Mouse (Mus musculus) lung, adult 2 months (tissue): Measurements from ENCODE around the gene Ddn. TPM values are rescaled to one million over a fixed set of nuclear protein-coding genes. Genes with fewer than 3 reads are reported as not detected.
"Not testable (repeated sequence)": the region's sequence is repeated elsewhere in the genome, so short reads cannot be mapped to it uniquely, and the experiment has no call there.

Experiments
- DNase-seq: peaks from one replicate; pipeline ENCODE4 v3.0.0; 2022
- H3K4me1 ChIP-seq: fragments of 200-500 bp; 2 replicates; pipeline ENCODE4 v1.6.1; 2011; ENCODE audit warnings: low read length; ENCODE audit not compliant: control insufficient read depth, insufficient read depth
- H3K4me3 ChIP-seq: fragments of 200-500 bp; replicated peaks from 2 replicates; pipeline ENCODE3; 2011; ENCODE audit warnings: low read depth, mild to moderate bottlenecking, control low read depth, low read length; ENCODE audit errors: extremely low read depth
- CTCF ChIP-seq: fragments of 200-500 bp; IDR thresholded peaks from 2 replicates; pipeline ENCODE4 v1.5.1; 2011; ENCODE audit warnings: mild to moderate bottlenecking, low read length, control low read depth; ENCODE audit not compliant: insufficient read depth
- POLR2A ChIP-seq: fragments of 200-500 bp; IDR thresholded peaks from 2 replicates; pipeline ENCODE4 v1.6.1; 2011; ENCODE audit warnings: low read depth, mild to moderate bottlenecking, control low read depth, low read length, borderline replicate concordance; ENCODE audit errors: extremely low read depth
- WGBS: fragments of 180-500 bp; shearing (Covaris S2); methylation state at CpG from one replicate; pipeline ENCODE4 v1.1.7; 2018; 5-methylcytosine and 5-hydroxymethylcytosine counted together
- polyA plus RNA-seq: library from polyadenylated mRNA; depleted of rRNA; stranded (reverse); fragments of >200 nt; gene quantifications from 2 replicates; pipeline ENCODE4 v1.2.3, GENCODE M21; 2012

The Ddn gene
- polyA plus RNA-seq, 1 experiment, result 0.21 TPM

DNA sequence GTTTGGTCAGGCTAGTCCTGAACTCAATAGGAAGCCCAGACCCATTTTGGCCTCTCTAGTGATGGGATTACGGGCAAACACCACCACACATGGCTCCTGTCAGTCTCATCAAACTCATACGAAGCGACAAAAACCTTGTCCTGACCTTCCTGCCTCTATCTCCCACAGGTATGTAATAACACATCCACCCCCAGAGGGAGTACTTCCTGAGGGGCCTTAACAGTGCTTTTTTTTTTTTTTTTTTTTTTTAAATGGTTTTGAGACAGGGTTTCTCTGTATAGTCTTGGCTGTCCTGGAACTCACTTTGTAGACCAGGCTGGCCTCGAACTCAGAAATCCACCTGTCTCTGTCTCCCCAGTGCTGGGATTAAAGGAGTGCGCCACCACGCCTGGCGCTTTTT, 8.9 kb upstream of the Ddn start:
- DNase-seq, result no peak
- H3K4me1 ChIP-seq, result no peaks in the 10 kb centered on the region
- H3K4me3 ChIP-seq, result no peak overlapping the region
- 93% methylated on average over 7 of the region's 7 CpGs for WGBS
- TF ChIP-seq POLR2A, result no peak
- TF ChIP-seq CTCF, result no peak

DNA sequence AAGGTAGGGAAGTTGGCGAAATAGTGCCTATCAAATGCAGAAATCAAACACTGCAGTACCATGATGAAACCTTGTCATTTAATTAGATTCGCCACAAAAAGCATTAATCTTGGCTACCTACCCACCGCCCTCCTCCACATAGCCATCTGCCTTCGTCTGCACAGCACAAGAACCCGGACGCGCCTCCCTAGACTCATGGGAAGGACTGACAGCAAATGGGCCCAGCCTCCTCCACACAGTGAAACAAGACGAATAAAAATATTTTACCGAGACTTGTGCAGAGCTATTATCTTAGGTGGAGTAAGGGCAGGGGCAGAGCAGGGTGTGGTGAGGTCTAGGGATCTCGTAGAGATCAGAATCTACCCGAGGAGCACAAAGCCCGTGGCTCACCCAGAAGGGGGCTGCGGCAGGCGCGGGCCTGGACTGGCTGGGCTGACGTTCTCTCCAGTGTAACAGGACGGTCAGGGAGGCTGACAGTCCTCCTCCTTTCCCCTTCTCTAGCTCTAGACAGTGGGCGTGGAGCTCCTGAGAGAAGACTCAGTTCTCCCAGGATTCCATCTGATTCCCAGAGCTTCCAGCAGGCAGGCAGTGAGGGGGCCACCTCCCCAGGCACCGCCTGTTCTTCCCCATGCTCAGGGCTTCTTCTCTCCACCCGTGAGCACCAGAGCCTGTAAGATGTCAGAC, 3.6 kb upstream of the Ddn start:
- H3K4me1 ChIP-seq, result no peaks in the 10 kb centered on the region
- 89% methylated on average over 20 of the region's 20 CpGs for WGBS
- no peak for DNase-seq

DNA sequence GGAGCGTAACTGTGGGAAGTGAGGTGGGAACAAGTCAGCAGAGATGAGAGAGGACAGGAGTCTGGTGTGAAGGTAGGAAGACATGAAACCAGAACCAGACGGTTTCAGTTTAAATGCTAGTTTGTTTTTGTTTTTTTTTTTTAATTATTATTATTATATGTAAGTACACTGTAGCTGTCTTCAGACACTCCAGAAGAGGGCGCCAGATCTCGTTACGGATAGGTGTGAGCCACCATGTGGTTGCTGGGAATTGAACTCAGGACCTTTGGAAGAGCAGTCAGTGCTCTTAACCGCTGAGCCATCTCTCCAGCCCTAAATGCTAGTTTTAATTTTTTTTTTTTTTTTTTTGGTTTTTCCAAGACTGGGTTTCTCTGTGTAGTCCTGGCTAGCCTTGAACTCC, 922 bp upstream of the Ddn start:
- WGBS, result 76% methylated on average over 6 of the region's 6 CpGs
- DNase-seq, H3K4me3 ChIP-seq, H3K4me1 ChIP-seq: not testable (repeated sequence)

More for the DNA sequence above, 3.6 kb upstream of the Ddn start:
- no peak overlapping the region for H3K4me3 ChIP-seq
- no peak for TF ChIP-seq CTCF
- TF ChIP-seq POLR2A, result no peak

DNA sequence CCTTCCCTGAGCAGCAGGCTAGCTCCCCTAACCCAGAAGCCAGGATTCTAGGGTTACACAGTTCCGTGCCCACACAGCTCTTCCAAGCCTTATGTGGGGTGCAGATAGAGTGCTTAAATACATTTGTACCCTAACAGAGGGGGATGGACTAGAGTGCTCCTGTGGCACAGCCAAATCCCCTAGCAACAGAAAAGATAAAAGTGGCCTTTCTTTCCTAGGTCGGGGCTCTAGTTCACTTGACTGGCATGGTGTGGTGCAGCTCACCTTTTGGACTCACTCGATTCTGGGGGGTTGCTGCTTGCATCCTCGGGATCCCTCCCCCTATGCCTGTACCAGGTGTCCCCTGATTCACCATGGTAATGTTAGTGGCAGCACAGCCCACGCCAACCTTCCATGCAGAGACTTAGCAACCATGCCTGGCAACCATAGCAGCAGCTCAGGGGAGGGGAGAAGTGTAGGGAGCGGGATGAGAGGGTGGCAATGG, 597 bp downstream of the Ddn start:
- no peak for TF ChIP-seq CTCF
- TF ChIP-seq POLR2A, result no peak

DNA sequence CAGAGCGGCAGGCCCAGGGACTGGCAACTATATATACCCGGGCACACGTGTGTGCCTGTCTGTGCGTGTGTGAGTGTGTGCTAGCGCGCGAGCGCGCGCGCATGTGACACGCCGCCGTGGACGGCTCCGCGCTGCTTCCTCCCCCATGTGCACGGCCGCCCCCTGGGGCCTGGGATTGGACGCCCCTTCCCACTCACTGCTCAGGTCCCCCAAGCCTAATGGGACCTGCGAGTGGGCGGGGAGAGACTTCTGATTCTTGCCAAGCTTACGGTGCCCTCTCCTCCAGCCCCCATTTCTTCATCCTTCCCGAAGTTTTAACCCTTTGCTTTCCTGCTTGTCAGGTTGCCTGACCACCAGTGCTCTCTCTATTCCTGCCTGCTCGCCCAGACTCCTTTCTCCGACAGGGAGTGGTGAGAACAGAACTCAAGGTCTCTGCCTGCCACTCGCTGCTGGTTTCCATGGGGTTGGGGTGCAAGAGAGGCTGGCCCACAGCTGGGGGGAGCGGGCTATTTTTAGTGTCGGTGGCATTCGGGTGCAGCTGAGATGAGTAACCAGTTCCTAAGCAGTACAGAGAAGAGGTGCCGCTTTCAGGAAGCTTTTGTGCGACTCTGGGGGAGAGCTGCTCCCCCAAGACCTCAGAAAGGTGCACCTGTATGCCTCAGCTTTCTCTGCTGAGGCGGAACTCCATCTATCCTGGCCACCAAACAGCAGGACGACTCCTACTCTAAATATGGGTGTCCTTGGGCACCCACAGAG, 1.2 kb downstream of the Ddn start:
- no peak for TF ChIP-seq POLR2A
- TF ChIP-seq CTCF, result no peak
- WGBS, result 2% methylated on average over 33 of the region's 34 CpGs
- DNase-seq, result no peak
- Histone ChIP-seq H3K4me1 (peaks cover 5% of the 10 kb centered on the region), H3K4me3 (no peak overlapping the region)

More for the DNA sequence above, 597 bp downstream of the Ddn start:
- H3K4me1 ChIP-seq, result peaks cover 5% of the 10 kb centered on the region
- 23% methylated on average over 6 of the region's 6 CpGs for WGBS
- no peak overlapping the region for H3K4me3 ChIP-seq
- no peak for DNase-seq

DNA sequence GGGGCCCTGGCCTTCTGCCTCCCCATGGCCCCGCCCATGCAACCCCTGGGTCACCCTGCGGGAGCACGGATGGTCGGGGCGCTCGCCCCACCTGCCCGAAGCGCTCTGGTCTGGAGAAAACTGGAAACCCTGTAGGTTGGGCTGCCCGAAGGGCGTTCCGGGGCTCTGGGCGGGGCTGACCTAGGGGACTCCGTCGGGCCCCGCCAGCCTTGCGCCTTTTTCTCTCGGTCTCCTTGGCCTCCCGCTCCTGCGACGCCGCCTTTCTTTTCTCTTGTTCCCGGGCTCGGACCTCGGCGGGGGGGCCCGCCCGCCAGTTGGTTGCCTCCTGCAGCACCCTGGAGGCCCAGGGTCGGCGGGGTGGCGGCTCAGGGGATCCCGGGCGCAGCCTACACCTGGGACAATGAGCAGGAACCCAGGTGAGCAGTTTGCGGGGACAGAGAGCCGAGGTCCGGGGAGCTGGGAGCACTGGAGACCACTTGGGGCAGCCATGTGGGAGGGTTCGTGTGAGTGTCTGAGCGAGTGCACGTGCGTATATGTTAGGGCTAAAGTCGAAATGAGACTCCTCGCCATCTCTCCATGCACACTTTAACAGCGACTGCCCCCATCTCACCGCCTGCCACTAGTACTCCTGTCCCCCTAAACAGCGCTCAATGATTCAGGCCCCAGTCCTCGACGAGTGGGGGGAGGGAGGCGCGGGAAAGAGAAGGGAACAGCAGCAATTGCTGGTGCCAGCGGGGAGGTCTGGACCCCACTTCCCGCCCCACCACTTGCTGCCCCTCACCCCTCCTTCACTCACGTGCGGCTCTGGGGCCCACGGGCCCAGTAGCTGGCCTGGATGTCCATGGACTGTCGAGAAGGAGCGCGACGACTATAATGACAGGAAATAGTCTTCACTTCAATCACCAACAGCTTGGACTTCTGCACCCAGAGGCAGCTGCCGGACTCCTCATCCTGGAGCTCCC, 2.2 kb downstream of the Ddn start:
- peaks cover 5% of the 10 kb centered on the region for H3K4me1 ChIP-seq
- DNase-seq, result no peak
- TF ChIP-seq CTCF (no peak), POLR2A (no peak)
- H3K4me3 ChIP-seq, result no peak overlapping the region
- WGBS, result 4% methylated on average over 58 of the region's 58 CpGs

DNA sequence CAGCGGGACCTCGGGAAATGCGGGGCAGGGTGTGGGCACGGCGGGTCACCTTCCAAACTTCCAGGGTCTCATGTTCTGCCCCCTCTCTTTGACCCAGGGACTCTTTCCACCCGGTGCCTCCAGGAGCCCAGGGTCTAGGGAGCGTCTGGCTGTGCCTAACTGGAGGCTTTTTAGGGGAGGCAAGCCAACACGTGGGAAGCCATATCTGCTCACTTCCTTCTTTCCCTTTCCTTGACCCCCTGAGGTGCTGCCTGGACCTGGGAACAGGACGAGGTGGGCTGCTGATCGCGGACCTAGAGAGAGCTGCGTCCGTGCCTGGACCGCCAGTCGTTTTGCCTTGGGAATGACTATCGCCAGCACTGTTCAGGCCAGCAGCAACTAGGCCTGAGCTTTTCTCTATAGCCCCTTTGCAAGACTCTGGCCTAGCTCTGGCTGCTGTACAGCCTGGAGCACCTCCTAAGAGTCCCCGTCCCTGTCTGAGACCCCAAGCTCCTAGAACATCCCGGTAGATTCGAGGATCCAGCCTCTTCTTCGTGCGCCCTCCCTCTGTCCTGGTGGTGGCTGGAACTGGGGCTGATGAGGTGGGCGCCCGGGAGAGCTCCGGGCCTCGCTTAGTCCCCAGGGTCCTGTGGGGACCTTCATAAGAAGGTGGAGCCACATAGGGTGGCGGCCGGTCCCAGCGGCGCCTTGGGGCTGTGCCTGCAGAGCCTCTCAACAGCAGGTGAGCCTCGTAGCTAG, 3.0 kb downstream of the Ddn start:
- no peak for TF ChIP-seq CTCF
- TF ChIP-seq POLR2A, result no peak
- H3K4me1 ChIP-seq, result peaks cover 5% of the 10 kb centered on the region
- 34% methylated on average over 30 of the region's 30 CpGs for WGBS
- no peak overlapping the region for H3K4me3 ChIP-seq
- no peak for DNase-seq

DNA sequence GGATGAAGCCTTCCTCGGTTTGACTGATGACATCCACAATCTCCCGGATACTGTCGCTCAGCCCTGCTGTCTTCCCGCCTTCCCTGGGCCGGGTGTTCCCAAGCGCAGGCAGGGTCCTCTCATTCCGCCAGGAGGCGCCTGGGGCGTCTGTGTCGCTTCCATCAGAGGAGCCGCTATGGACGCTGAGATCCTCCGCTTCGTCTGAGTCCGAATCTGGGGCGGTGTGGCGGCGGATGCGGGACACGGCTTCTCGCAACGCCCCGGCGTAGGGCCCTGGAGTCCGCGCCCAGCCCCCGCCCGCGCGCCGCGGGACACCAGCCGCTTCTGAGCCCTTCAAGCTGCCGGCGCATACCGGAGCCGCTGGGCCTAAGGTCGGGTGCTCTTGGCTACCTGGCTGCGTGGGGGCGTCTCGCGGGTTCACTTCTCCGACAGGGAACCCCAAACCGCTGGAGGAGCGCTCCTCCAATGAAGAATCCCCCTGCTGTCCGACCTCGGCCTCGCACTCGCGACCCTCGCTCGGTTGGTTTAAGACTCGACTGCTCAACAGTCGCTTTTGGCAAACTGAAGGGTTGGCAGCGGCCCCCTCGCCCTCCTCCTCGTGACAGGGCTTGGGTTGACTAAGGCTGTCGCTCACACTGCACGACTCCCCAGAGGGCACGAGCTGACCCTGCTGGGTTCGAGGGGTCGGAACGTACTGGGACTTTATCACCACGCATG, 3.8 kb downstream of the Ddn start:
- H3K4me1 ChIP-seq, result peaks cover 5% of the 10 kb centered on the region
- TF ChIP-seq POLR2A (no peak), CTCF (peak; percentile 53)
- WGBS, result 4% methylated on average over 64 of the region's 64 CpGs
- peak; percentile 63 for DNase-seq
- H3K4me3 ChIP-seq, result no peak overlapping the region

DNA sequence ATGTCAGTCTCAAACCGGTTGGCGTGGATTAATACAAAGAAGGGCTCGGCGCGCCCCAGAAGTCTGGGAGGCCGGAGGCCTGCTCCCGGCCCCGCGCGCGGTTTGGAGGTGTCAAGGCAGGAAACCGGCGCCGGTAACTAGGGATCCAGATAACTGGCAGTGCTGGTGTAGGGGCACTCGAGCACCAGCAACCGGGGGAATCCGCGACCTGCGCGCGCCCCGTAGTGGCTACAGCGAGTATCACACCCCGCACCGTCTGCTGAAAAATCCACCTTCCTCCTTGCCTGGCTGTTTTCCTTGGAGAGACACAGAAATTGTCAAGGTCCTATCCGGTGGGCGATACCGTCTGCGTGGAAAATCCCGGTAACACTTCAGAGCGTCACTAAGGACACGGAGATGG, 5.2 kb downstream of the Ddn start:
- TF ChIP-seq POLR2A (no peak), CTCF (peak; percentile 63)
- peak; percentile 86 for DNase-seq
- under 1% methylated on average over 32 of the region's 32 CpGs for WGBS
- Histone ChIP-seq H3K4me1 (peaks cover 5% of the 10 kb centered on the region), H3K4me3 (no peak overlapping the region)
